Mouse (Mus musculus) heart, embryonic 10.5 days (tissue): ENCODE results near the gene Syngr4. TPM values are rescaled to one million over a fixed set of nuclear protein-coding genes. Genes with fewer than 3 reads are reported as not detected.

ENCODE experiments used
- DNase-seq: peaks from one replicate; pipeline ENCODE4 v3.0.0-alpha.2; 2017; ENCODE audit warnings: low spot score
- H3K27ac ChIP-seq: fragments of 300-500 bp; sonication (generic); 2 replicates; pipeline ENCODE4 v1.5.1; 2016; ENCODE audit warnings: mild to moderate bottlenecking
- H3K27me3 ChIP-seq: fragments of 300-500 bp; sonication (generic); 2 replicates; pipeline ENCODE4 v1.6.1; 2016; ENCODE audit warnings: mild to moderate bottlenecking; ENCODE audit not compliant: poor library complexity, insufficient read depth, severe bottlenecking
- H3K36me3 ChIP-seq: fragments of 300-500 bp; sonication (generic); 2 replicates; pipeline ENCODE4 v1.6.1; 2016; ENCODE audit warnings: mild to moderate bottlenecking, moderate library complexity
- H3K4me1 ChIP-seq: fragments of 300-500 bp; sonication (generic); 2 replicates; pipeline ENCODE4 v1.6.1; 2016; ENCODE audit warnings: mild to moderate bottlenecking
- H3K4me3 ChIP-seq: fragments of 300-500 bp; sonication (generic); 2 replicates; pipeline ENCODE4 v1.5.1; 2016; ENCODE audit warnings: mild to moderate bottlenecking, moderate library complexity
- H3K9me3 ChIP-seq: fragments of 300-500 bp; sonication (generic); 2 replicates; pipeline ENCODE4 v1.6.1; 2016; ENCODE audit warnings: mild to moderate bottlenecking, moderate library complexity
- WGBS: fragments of 180-500 bp; shearing (Covaris S2); methylation state at CpG from one replicate; pipeline ENCODE4 v1.1.7; 2016; 5-methylcytosine and 5-hydroxymethylcytosine counted together
- polyA plus RNA-seq: library from polyadenylated mRNA; unstranded; fragments of >200 nt; fragmentation: Nextera tagmentation; extraction: Ambion mirVana; gene quantifications from 2 replicates; pipeline ENCODE4 v1.2.1, GENCODE M21; 2016

Gene Syngr4
- polyA plus RNA-seq, 1 experiment from 2014 or later: 1.5 TPM

DNA sequence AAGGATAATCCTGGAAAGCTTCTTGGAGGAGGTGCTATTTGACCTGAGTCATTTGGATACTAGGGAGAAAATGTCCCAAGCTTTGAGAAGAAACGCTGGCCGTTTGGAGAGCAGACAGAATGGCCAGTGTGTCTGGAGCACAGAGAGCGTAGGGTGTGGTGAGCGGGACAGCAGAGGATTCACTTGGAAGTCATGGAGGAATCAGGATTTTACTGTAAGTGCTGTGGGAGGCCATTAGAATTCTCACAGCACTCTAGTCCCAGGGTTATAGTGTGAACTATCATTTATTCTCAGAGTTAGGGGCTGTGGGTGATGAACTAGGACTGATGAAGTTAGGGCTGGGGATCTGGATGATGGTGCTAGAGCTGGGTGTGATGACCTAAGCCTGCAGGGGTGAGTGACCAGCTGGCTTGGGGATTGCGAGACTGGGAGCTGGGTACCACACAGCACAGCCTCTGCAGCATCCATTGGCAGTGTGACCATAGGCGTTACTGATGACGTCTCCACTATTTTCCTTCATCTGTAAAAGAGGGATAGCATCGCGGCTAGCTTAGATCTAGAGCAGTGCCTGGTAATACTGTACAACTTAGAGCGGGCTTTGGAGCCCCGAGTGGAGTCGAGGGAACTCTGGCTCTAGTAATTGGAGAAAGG, 25.6 kb upstream of the Syngr4 start:
- no peak overlapping the region for H3K4me3 ChIP-seq
- peak overlapping the region; percentile 85 for H3K27ac ChIP-seq
- peaks cover 58% of the 10 kb centered on the region for H3K4me1 ChIP-seq
- peaks cover 29% of the 10 kb centered on the region for H3K27me3 ChIP-seq
- 87% methylated on average over 12 of the region's 12 CpGs for WGBS
- no peak for DNase-seq
- H3K9me3 ChIP-seq: no peaks in the 10 kb centered on the region
- H3K36me3 ChIP-seq: 0 out of 2 replicates have a peak, but pooled peaks cover under 1% of the 10 kb centered on the region

DNA sequence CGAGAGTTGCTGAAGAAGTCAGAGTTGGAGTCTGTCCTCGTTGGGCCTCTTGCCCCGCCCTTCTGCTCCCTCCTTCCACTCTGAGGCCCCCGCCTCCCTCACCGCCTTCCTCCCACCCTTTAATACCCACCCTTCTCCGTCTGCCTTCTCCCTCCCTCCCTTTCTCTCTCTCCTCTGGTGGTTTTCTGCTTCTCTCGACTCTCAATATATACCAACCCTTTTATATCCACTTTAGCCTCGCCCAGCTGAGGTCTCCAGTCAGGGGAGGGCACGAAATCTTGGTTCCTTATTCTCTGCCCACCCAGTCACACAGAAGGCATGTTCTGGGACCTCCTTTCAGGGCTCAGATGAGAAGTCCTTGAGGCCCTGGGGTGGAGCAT, 24.7 kb upstream of the Syngr4 start, which contains the start of gene Emp3:
Gene Emp3, minus strand, starts transcription at position 163 of the 380 bp plus-strand sequence.
- WGBS: 40% methylated on average over 9 of the region's 9 CpGs
- peaks cover 27% of the 10 kb centered on the region; the same call in 1 of the 2 replicates for H3K27me3 ChIP-seq
- H3K36me3 ChIP-seq: no peaks in the 10 kb centered on the region
- DNase-seq: no peak
- H3K4me3 ChIP-seq: peak within 1 kb of the TSS; percentile 45
- no peaks in the 10 kb centered on the region for H3K9me3 ChIP-seq
- H3K4me1 ChIP-seq: peaks cover 66% of the 10 kb centered on the region
- H3K27ac ChIP-seq: peak within 1 kb of the TSS; percentile 85

DNA sequence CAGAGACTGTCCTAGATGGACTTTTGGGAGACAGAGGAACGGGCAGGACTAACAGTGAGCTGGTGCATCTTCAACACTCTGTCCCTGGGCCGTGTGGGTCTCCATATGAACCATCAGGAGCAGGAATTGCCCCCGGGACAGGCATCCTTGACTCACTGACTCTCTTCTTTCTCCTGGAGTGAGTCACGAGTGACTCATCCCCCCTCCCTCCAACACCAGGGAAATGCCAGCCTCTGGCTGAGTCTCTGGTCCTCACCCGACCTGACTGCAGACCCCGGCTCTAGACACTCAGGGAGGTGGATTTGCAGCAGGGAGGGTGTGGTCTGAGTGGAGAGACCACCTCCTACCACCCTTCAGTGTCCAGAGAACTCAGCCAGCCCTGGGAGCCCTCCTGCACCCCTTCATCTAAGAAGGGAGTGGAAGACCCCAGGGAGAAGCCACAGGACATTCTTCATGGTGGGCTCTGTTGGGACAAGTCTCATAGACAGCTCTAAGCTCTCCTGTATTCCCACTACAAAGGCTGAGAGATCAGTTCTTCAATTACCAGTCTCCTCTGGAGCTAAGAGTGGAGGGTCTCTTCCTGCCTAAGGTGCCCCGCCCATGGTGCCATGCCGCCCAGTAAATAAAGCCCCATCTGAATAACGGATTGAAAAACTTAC, 24.2 kb upstream of the Syngr4 start:
- H3K27ac ChIP-seq: peak overlapping the region; percentile 79
- H3K4me1 ChIP-seq: peaks cover 70% of the 10 kb centered on the region
- no peaks in the 10 kb centered on the region for H3K36me3 ChIP-seq
- WGBS: 33% methylated on average over 9 of the region's 9 CpGs
- H3K4me3 ChIP-seq: peak overlapping the region; percentile 45
- H3K9me3 ChIP-seq: no peaks in the 10 kb centered on the region
- peaks cover 27% of the 10 kb centered on the region; the same call in 1 of the 2 replicates for H3K27me3 ChIP-seq
- no peak for DNase-seq

- Histone ChIP-seq H3K27me3 (peaks cover 27% of the 10 kb centered on the region; the same call in 1 of the 2 replicates), H3K36me3 (no peaks in the 10 kb centered on the region), H3K4me3 (peak overlapping the region; percentile 45; the same call in 1 of the 2 replicates), H3K9me3 (no peaks in the 10 kb centered on the region), H3K4me1 (peaks cover 70% of the 10 kb centered on the region), H3K27ac (peak overlapping the region; percentile 53)
- no peak for DNase-seq
- 85% methylated on average over 4 of the region's 4 CpGs for WGBS
These were observed 23.2 kb upstream of the Syngr4 start for GRCm38 (mm10) chr7:45919761-45920160.

DNA sequence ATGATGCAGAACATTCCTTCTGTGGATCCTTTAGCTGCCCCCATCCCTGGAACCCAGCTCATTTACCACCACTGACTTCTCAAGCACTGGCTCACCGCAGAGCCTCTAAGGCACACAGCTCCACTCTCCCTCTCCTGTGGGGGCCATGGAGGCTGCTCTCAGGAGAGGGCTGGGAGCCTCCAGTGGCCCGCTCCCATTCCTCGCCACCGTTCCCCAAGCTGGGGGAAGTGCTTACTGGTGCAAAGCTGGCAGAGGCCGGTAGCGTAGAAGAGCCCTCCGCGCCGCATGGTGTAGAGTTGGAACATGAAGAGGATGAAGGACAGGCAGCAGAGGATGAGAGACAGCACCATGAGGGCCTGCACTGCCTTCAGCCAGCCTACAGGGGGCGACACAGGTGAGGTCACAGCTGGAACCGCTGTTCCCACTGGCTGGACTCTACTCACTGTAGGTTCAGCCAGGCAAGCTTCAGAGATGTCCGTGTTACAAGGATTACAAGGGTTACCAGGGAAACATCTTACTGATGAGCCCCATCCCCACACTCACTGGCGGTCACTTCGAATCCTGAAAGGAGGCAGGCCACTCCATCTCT, 22.7 kb upstream of the Syngr4 start:
- no peak overlapping the region for H3K4me3 ChIP-seq
- H3K36me3 ChIP-seq: no peaks in the 10 kb centered on the region
- peaks cover 27% of the 10 kb centered on the region; the same call in 1 of the 2 replicates for H3K27me3 ChIP-seq
- H3K27ac ChIP-seq: 0 out of 2 replicates have a peak overlapping the region, but pooled peaks have one; percentile 53
- H3K4me1 ChIP-seq: peaks cover 64% of the 10 kb centered on the region
- H3K9me3 ChIP-seq: no peaks in the 10 kb centered on the region
- WGBS: 60% methylated on average over 14 of the region's 14 CpGs
- no peak for DNase-seq

GRCm38 (mm10) chr7:45917926-45918325, 21.4 kb upstream of the Syngr4 start:
- Histone ChIP-seq H3K4me3 (no peak overlapping the region), H3K27me3 (peaks cover 27% of the 10 kb centered on the region; the same call in 1 of the 2 replicates), H3K9me3 (no peaks in the 10 kb centered on the region), H3K27ac (0 out of 2 replicates have a peak overlapping the region, but pooled peaks have one; percentile 74), H3K36me3 (0 out of 2 replicates have a peak, but pooled peaks cover 3% of the 10 kb centered on the region), H3K4me1 (peaks cover 54% of the 10 kb centered on the region)
- 82% methylated on average over 15 of the region's 15 CpGs for WGBS
- DNase-seq: peak; percentile 65

DNA sequence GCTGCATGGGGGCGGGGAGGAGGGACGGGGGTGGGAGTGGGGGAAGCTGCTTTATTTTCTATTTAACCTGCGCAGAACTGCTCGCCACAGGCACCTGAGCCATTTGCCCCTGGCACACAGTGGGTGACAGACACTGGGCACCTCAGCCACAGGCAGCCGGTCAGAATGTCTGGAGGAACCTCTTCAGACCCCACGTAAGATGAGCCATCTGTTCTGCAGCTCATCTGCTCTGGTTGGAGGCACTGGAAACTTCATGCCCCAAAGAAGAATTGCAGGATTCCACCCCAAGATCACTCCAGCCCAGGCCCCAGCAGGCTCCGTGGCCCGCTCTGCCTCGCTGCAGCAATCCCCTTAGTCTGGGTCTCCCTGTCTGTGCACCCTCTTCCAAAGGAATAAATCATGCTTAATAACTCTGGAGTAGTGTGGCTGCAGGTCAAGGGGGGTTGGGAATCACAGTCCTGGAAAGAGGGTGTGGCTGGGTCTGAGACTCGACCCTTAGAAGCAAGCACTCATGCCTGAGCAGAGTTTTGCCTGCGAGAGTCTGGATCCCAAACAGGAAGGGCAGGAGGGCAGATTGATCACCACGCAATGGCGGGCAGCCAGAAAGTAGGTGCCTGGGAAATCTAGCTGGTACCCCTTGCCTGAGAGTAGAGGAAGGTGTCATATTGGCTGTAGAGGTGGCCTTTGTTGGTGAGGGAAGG, 20.6 kb upstream of the Syngr4 start:
- Histone ChIP-seq H3K27ac (peak overlapping the region; percentile 74), H3K4me3 (peak overlapping the region; percentile 50), H3K9me3 (no peaks in the 10 kb centered on the region), H3K4me1 (peaks cover 47% of the 10 kb centered on the region), H3K36me3 (0 out of 2 replicates have a peak, but pooled peaks cover 5% of the 10 kb centered on the region), H3K27me3 (peaks cover 27% of the 10 kb centered on the region; the same call in 1 of the 2 replicates)
- WGBS: 32% methylated on average over 13 of the region's 13 CpGs
- no peak for DNase-seq

DNA sequence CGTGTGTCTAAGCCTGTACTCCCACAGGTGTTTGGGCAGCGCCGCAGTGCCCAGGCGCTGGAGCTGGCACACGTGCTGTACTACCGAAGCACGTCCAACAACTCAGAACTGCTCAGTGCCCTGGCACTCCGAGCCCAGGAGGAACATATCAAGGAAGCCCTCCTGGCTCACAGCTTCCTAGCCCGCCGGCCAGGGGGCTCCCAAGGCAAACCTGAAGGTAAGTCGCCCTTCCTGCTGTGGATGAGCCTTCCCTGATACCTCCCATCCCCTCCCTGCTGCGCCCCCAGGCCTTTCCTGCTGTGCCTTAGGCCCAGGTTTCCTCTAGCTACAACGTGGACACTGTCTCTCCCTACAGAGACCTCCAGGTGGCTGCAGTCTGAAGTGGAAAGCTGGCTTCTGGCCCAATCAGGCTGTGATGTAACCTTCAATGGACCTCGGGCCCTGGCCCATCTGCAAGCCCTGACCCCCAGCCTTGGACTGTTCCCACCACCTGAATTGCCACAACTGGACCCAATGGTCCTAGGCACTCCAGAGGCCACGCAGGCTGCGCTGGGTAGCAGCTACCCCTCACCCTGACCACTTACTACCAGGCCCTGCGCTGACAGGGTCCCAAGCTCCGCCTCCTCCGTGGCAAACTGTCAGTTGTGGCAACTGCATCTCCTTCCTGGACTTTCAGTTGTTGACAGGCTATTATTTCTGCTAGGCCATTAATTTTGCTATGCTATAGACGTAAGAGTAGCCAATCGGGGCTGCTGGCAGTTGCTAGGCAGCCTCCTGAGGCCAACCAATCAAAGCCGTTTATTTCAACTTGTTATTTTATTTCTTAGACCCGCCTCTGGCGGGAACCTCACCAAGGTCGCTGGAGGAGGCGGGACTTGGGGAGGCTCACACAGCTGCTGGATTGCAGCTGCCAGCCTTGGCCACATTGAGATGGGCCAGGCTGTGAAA, 19.8 kb upstream of the Syngr4 start:
- 36% methylated on average over 26 of the region's 26 CpGs for WGBS
- peak; percentile 81 for DNase-seq
- Histone ChIP-seq H3K36me3 (0 out of 2 replicates have a peak, but pooled peaks cover 8% of the 10 kb centered on the region), H3K4me3 (peak overlapping the region; percentile 50), H3K9me3 (no peaks in the 10 kb centered on the region), H3K4me1 (peaks cover 44% of the 10 kb centered on the region), H3K27ac (peak overlapping the region; percentile 74), H3K27me3 (peaks cover 27% of the 10 kb centered on the region; the same call in 1 of the 2 replicates)

DNA sequence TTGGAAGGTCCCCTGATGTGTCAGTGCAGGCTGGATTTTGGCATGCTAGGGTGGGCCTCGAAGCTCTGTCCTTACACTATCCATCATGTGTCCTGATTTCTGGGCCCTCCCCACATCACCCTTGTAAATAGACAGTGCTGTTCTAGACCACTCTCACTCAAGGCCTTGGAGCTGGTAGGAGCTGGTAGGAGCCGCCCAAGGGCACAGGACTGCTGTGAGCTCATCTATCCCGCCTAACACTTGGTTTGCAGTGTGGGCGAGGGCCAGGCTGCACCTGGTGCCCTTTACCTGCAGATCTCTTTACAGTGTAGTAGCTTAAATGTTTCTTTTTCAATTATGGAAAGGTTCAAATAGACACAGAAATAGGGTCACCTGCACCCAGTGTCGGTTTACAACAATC, 18.5 kb upstream of the Syngr4 start:
- WGBS: 86% methylated on average over 5 of the region's 5 CpGs
- peaks cover 16% of the 10 kb centered on the region; the same call in 1 of the 2 replicates for H3K27me3 ChIP-seq
- peaks cover 21% of the 10 kb centered on the region for H3K36me3 ChIP-seq
- H3K4me1 ChIP-seq: peaks cover 32% of the 10 kb centered on the region
- H3K4me3 ChIP-seq: no peak overlapping the region
- no peak overlapping the region for H3K27ac ChIP-seq
- H3K9me3 ChIP-seq: no peaks in the 10 kb centered on the region
- DNase-seq: no peak

- Histone ChIP-seq H3K36me3 (peaks cover 31% of the 10 kb centered on the region), H3K9me3 (no peaks in the 10 kb centered on the region), H3K4me1 (peaks cover 25% of the 10 kb centered on the region), H3K27ac (no peak overlapping the region; the same call in 1 of the 2 replicates), H3K4me3 (no peak overlapping the region), H3K27me3 (0 out of 2 replicates have a peak, but pooled peaks cover 6% of the 10 kb centered on the region)
- DNase-seq: no peak
- WGBS: 89% methylated on average over 6 of the region's 6 CpGs
These were observed 17.6 kb upstream of the Syngr4 start for GRCm38 (mm10) chr7:45914067-45914466.

DNA sequence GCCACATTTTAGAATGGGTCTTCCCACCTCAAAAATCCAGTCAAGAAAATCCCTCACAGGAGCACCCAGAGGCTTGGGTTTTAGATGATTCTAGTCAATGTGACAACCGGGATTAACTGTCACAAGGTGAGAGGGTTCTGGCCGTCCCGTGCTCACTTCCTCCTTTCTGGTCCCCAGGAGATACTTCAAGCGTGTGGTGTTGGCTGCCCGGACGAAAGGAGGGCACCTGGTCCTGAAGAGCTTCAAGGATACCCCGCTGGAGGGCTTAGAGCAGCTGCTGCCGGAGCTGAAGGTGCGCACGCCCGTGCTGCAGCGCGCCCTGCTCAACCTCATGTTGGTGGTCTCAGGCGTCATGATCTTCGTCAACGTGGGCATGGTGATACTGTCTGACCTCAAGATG, 12.6 kb upstream of the Syngr4 start:
- Histone ChIP-seq H3K27ac (no peak overlapping the region), H3K36me3 (peaks cover 48% of the 10 kb centered on the region), H3K4me1 (no peaks in the 10 kb centered on the region), H3K27me3 (no peaks in the 10 kb centered on the region), H3K9me3 (no peaks in the 10 kb centered on the region), H3K4me3 (no peak overlapping the region)
- WGBS: 89% methylated on average over 16 of the region's 16 CpGs
- peak; percentile 74 for DNase-seq
